Mouse (Mus musculus) testis, adult 2 months (tissue): ENCODE measurements around the gene E030018B13Rik. TPM values are rescaled to one million over a fixed set of nuclear protein-coding genes. Genes with fewer than 3 reads are reported as not detected.
A peak's percentile ranks its signal among the peaks of the same experiment; 100 is the strongest.

Experiments used
- H3K27ac ChIP-seq: fragments of 200-500 bp; 2 replicates; pipeline ENCODE4 v1.5.1; 2012; ENCODE audit warnings: low read depth, low read length; ENCODE audit not compliant: control insufficient read depth, insufficient read depth
- H3K27me3 ChIP-seq: fragments of 200-500 bp; 2 replicates; pipeline ENCODE4 v1.6.1; 2012; ENCODE audit warnings: mild to moderate bottlenecking, low read length, moderate library complexity; ENCODE audit not compliant: control insufficient read depth, insufficient read depth
- H3K36me3 ChIP-seq: fragments of 200-500 bp; 2 replicates; pipeline ENCODE4 v1.6.1; 2012; ENCODE audit warnings: mild to moderate bottlenecking, low read length; ENCODE audit not compliant: control insufficient read depth, insufficient read depth
- H3K4me1 ChIP-seq: fragments of 200-500 bp; 2 replicates; pipeline ENCODE4 v1.6.1; 2012; ENCODE audit warnings: low read length; ENCODE audit not compliant: control insufficient read depth, insufficient read depth
- H3K4me3 ChIP-seq: fragments of 200-500 bp; 2 replicates; pipeline ENCODE4 v1.5.1; 2012; ENCODE audit warnings: low read depth, mild to moderate bottlenecking, low read length, moderate library complexity, mixed read lengths; ENCODE audit not compliant: control insufficient read depth
- CTCF ChIP-seq: fragments of 200-500 bp; IDR thresholded peaks from 2 replicates; pipeline ENCODE4 v1.5.1; 2012; ENCODE audit warnings: low read depth, mild to moderate bottlenecking, inconsistent platforms, low read length, moderate library complexity; ENCODE audit not compliant: control insufficient read depth, insufficient read depth, insufficient replicate concordance
- POLR2A ChIP-seq: fragments of 200-500 bp; IDR thresholded peaks from 2 replicates; pipeline ENCODE4 v1.6.1; 2012; ENCODE audit warnings: low read depth, mild to moderate bottlenecking, inconsistent platforms, low read length, moderate library complexity; ENCODE audit not compliant: control insufficient read depth
- polyA plus RNA-seq: library from polyadenylated mRNA; depleted of rRNA; stranded (reverse); fragments of >200 nt; gene quantifications from 2 replicates; pipeline ENCODE4 v1.2.3, GENCODE M21; 2012

The E030018B13Rik gene
- polyA plus RNA-seq, 1 experiment: not detected

- TF ChIP-seq POLR2A (no peak), CTCF (no peak)
- Histone ChIP-seq H3K36me3 (no peaks in the 10 kb centered on the region), H3K27me3 (no peaks in the 10 kb centered on the region), H3K4me1 (peaks cover 14% of the 10 kb centered on the region), H3K4me3 (no peak overlapping the region), H3K27ac (0 out of 2 replicates have a peak overlapping the region, but pooled peaks have one; percentile 30)
Observed at GRCm38 (mm10) chr7:63912924-63913723, 3.5 kb upstream of the E030018B13Rik start.

- H3K4me3 ChIP-seq: no peak overlapping the region
- TF ChIP-seq POLR2A (no peak), CTCF (no peak)
- no peaks in the 10 kb centered on the region for H3K36me3 ChIP-seq
- H3K27ac ChIP-seq: no peak overlapping the region
- peaks cover 14% of the 10 kb centered on the region for H3K4me1 ChIP-seq
- no peaks in the 10 kb centered on the region for H3K27me3 ChIP-seq
Observed at GRCm38 (mm10) chr7:63913724-63914692, 2.6 kb upstream of the E030018B13Rik start.

- H3K27me3 ChIP-seq: no peaks in the 10 kb centered on the region
- no peak overlapping the region for H3K4me3 ChIP-seq
- TF ChIP-seq POLR2A (no peak), CTCF (no peak)
- no peaks in the 10 kb centered on the region for H3K36me3 ChIP-seq
- no peak overlapping the region for H3K27ac ChIP-seq
- H3K4me1 ChIP-seq: peaks cover 17% of the 10 kb centered on the region
Observed at GRCm38 (mm10) chr7:63914891-63915290, 1.8 kb upstream of the E030018B13Rik start.

GRCm38 (mm10) chr7:63917693-63918092 is 1.0 kb downstream of the E030018B13Rik start:
- no peak for TF ChIP-seq CTCF
- no peak for TF ChIP-seq POLR2A
- Histone ChIP-seq H3K36me3 (no peaks in the 10 kb centered on the region), H3K4me3 (no peak overlapping the region), H3K27me3 (no peaks in the 10 kb centered on the region), H3K4me1 (peaks cover 15% of the 10 kb centered on the region), H3K27ac (no peak overlapping the region; the same call in 1 of the 2 replicates)

GRCm38 (mm10) chr7:63918771-63919768 is 2.4 kb downstream of the E030018B13Rik start:
- TF ChIP-seq POLR2A (no peak), CTCF (no peak)
- Histone ChIP-seq H3K4me3 (no peak overlapping the region), H3K4me1 (peaks cover 10% of the 10 kb centered on the region; the same call in 1 of the 2 replicates), H3K27me3 (no peaks in the 10 kb centered on the region), H3K27ac (no peak overlapping the region), H3K36me3 (no peaks in the 10 kb centered on the region)

- Histone ChIP-seq H3K27ac (no peak overlapping the region), H3K27me3 (no peaks in the 10 kb centered on the region), H3K4me3 (no peak overlapping the region), H3K4me1 (peaks cover 17% of the 10 kb centered on the region), H3K36me3 (no peaks in the 10 kb centered on the region)
- no peak for TF ChIP-seq POLR2A
- TF ChIP-seq CTCF: no peak
Observed at GRCm38 (mm10) chr7:63921909-63922562, 5.4 kb downstream of the E030018B13Rik start.
